Mouse (Mus musculus): ENCODE results near the gene Btaf1.
A peak's percentile ranks its signal among the peaks of the same experiment; 100 is the strongest.

The Btaf1 gene

DNA sequence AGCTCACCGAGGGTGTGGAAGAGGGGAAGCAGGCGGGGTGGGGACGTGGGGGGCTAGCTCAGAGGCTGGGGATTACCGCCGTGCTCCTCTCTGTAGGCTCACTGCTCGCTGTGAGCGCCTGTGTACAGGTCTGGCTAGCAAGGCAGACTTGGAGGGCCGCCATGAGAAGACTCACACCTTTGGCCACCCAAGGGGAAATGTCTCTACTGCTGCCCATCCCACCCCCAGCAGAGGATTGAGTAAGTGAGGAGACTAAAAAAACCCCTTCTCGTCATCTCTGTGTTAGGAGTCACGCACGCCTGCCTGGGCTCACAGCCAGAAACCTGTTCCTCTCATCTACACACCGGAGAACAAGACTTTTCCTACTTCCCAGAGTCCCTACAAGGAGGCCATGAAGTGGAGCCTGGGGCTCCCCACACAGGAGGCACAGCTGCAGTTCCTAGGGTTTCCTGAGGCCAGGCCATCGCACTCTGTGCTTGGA is 100.0 kb downstream of the Btaf1 start:
- peak; percentile 30 for DNase-seq (ENCODE audit: low read depth)

DNA sequence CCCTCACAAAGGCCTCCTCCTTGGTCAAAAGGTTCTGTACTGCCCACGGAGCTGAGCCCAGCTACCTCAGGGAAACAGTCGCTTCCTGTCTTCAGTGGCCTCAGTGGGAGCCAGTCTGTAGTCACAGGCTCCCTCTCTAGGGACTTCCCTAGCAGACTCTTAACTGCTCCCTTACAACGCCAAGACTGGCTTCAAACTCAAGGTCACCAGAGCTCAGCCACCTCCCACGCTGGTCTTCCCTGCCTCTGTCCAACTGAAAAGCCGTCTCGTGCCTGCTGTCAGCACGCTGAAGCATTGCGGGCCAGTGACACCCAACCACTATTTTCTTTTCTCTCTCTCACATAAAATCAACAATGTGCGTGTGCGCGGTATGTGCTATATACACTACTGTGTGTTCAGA is 100.5 kb downstream of the Btaf1 start:
- DNase-seq (ENCODE audit: low read depth), result no peak

DNA sequence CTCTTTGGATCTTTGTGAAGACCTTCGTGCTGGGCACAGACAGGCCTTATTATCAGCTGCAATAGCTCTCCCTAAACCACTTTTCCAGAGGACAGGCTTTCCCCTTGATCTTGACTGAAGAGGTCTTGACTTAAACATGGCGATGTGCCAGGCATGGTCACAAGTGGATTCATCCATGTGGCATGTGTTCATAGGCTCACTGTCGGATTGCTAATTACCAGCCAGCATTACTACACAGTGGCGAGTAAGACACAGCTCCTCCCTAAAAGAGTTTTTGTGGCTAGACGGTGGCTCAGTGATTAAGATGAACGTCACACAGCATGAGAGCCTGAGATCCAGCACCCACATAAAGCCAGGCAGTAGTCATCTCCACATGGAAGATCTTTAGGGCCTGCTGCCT is 103.9 kb downstream of the Btaf1 start:
- peak; percentile 57 for DNase-seq (ENCODE audit: low read depth)

DNA sequence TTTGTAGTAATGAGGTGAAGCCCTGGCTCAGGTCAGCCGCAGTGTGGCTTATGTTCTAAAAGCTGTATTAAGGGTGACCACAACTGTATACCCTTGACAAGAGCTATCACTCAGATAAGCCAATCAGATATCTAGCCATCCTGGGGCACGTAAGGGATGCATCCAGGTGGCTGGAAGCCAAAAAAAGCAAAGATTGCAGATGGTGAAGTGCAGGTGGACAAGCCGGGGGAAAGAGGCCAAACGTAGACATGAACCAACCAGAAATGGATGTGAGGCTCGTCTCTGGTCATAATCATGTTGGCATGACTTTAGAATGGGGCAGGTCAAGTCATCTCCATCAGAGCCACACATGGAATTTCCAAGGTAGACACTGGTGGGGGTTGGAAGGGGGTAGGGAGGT is 105.6 kb downstream of the Btaf1 start:
- no peak for DNase-seq (ENCODE audit: low read depth)

DNA sequence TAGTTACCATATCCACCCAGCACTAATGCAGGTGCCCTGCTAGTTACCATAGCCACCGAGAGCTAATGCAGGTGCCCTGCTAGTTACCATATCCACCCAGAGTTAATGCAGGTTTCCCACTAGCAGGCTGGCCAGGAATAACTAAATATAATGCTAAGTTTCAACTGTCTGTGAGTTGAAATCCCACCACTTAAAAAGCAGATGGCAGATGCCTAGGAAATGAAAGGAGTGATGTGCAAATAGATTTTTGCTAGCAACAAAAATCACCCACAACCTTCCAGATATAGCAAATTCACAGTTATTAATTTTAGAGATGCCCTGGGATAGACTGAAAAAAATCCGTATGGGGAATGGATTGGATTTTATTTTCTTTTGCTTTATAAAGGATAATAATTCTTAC is 106.5 kb downstream of the Btaf1 start:
- DNase-seq (ENCODE audit: low read depth), result no peak

DNA sequence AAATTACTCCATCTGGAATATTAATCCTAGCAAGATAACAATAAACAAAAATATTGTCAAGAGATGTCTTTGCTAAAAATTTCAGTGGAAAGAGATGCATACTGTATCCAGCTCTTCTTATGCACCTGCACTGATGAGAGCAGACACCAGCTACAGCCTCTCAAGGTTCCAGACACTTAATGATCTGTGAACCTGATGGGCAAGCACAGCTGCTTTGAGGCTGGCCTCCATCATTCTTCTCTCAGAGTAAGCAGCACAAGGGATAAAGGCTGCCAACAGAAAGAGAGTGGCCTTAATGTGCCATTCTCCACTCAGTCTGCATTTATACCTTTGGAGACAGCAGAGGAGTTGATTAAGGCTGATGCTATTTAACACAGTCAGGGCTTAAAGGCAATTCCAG is 115.0 kb downstream of the Btaf1 start:
- DNase-seq (ENCODE audit: low read depth), result no peak

DNA sequence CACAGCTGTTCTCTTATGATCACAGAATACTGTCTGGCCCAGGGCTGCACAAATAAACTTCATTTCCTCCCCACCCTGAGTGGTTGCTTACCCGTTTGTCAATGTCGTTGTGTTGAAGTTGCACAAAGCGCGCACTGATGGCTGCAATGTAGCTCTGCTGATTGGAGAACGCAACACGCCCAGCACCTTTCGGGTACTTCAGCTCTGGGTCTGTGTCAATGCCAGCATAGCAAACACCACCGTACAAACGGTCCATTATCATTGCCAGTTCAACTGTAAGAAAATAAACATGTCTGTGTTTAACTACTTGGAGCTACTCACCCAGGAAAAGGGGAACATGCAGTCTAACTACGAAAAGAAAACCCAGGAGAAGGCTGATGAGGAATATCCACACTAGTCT is 118.6 kb downstream of the Btaf1 start:
- no peak for DNase-seq (ENCODE audit: low read depth)

DNA sequence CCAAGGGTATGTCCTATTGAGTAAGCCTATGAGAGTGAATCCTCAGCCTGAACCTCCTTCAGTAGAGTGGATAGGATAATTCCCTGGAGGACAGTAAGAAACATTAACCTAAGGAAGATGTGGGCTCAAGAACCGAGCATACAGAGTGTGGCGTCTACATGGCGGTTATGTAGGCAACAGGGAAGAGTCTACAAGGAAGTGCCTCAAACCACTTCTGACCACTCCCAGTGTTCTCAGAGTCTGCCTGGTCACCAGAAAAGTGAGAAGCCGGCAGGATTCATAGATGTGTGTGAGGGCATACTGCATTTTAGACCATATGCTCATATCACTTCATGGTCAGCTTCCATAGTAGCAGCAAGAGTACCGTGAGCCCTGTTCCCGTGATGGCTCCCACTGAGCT is 122.6 kb downstream of the Btaf1 start:
- no peak for DNase-seq (ENCODE audit: low read depth)

DNA sequence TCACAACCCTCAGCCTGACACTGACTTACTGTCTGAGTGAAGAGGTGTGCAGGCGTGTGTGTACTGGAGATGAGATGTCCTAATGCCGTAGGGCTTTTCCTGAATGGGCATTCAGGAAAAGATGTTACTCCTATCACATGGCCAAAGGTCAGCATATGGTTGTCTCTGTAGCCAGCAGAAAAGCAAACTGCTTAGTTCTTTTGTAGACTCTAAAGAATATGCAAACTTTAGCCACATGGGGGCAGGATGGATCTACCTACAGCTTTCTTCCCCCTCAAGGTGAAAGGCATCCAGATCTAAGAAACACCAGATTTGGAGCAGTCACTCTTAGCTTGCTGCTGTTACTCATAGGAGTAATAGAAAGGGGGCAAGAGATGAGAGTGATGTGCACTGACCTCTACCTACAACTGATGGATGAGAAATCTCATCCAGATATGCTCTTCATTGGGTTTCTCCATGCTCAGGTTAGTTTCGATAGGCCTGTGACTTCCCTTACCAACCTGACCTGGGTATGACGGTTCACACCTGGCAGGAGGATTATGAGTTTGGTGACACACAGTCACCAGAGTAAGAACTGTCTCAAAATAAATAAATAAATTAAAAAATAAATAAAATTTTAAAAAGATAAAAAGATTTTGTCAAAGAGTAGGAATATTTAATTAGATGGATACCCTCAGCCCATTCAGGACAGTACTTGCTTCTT is 124.9 kb downstream of the Btaf1 start:
- DNase-seq (ENCODE audit: low read depth), result peak; percentile 92

DNA sequence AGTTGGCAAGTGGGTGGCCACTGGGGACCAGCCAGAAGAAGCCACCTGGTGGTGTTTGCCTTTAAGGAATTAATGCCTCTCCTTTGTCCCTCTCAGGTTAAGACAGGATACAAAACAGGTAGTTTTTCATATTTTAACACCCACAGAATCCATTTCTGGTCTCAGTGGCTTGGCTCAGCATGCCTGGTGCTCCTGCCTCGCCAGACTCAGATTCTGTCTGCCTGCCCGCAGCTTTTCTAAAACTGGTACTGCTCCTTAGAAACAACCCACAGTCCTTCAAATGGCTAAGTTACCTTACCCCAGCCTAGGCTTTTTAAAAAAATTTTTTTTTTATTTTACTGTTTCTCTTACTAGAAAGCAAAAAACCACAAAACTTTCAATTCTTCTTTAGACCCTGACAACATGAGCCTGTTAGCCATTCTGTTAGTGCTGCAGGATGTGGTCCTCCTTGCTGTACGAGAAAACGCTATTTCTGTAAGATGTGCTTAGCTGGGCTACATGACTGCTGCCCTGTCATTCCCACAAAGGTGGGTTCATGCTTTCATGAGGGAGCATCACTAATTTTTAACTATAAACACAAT is 130.2 kb downstream of the Btaf1 start:
- no peak for DNase-seq (ENCODE audit: low read depth)

DNA sequence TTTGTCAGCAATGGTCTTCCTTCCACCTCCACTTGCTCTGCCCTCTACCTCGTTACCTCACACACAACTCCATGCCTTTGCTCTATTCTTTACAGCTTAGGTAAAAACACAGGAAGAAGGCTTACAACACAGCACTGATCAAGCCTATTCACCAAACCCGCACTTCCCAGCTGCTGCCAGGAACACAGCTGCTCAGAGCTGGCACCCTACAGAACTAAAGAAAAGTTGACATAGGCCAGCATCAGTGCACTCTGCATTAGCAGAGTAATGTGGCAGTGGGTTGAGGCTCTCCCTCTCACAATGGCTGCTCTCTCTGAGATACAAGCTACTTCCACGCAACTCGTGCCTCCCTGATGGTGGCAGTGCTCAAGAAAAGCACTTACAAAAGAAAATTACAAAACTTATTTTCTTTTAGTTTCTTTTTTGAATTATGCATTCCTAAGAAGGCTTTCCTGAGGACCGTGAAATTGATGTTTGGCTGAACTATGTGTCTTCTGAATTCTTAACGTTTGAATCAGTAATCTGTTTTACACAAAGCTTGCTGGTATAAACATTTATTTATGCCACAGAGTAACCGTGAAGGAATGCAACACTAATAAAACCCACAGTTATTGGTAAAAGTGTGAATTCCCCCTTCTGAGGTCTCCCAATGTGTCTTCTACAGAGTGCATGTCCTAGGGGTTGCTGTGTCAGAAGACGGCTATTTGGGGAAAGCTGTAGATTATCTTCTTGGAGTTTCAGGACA is 131.5 kb downstream of the Btaf1 start:
- peak; percentile 64 for DNase-seq (ENCODE audit: low read depth)

DNA sequence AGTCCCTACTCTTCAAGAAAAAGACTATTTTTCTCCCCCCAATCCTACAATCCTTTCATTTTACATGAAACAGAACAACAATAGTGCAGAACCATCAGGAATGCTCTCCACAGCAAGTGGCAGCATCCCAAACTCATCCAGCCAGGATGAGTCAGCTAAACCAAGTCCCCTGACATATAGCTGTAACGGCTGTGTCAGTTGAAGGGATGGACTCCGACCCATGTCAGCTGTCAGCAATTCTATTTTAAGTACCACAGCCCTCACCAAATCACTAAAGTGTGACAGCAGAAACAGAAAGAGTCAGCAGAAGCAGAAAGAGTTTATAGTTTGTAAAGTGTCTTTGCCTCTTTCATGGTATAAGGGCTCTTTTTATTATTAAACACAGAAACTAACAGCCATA is 133.7 kb downstream of the Btaf1 start:
- DNase-seq (ENCODE audit: low read depth), result peak; percentile 83

DNA sequence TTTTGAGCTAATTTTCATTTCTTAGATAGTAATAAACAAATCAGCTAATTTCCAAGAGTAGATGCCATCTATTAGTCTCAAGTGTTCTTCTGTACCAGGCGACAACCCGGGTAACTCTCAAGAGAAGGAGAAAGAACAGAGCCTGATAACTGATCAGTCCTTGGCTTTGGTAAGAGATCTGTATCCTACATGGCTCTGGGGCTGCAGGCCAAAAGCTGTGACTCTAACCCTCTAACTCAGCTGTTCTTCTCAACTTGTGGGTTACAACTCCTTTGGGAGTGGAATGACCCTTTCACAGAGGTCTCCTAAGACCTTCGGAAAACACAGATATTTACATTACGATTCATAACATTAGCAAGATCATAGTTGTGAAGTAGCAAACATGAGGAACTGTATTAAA is 134.2 kb downstream of the Btaf1 start:
- peak; percentile 41 for DNase-seq (ENCODE audit: low read depth)

All from NIH3T3 (cell line).